Mouse (Mus musculus) embryonic facial prominence, embryonic 14.5 days (tissue): ENCODE data around the gene Loxl1. TPM values are rescaled to one million over a fixed set of nuclear protein-coding genes. Genes with fewer than 3 reads are reported as not detected.

Source experiments
- ATAC-seq: fragments of 200-750 bp; cut with Nextera tagmentation; 2 replicates; pipeline ENCODE4 v1.8.0; 2017; ENCODE audit warnings: low read depth, moderate number of reproducible peaks, moderate TSS enrichment
- DNase-seq: peaks from one replicate; pipeline ENCODE4 v3.0.0-alpha.2; 2015; ENCODE audit warnings: low spot score
- H3K27ac ChIP-seq: fragments of 300-500 bp; sonication (generic); replicated peaks from 2 replicates; pipeline ENCODE4 v1.5.1; 2014; ENCODE audit warnings: low read depth, mild to moderate bottlenecking, low read length, moderate library complexity
- H3K27me3 ChIP-seq: fragments of 300-500 bp; sonication (generic); replicated peaks from 2 replicates; pipeline ENCODE4 v1.6.1; 2014; ENCODE audit warnings: low read length; ENCODE audit not compliant: control insufficient read depth, insufficient read depth
- H3K36me3 ChIP-seq: fragments of 300-500 bp; sonication (generic); 2 replicates; pipeline ENCODE4 v1.6.1; 2014; ENCODE audit warnings: low read length, mixed read lengths; ENCODE audit not compliant: control insufficient read depth, insufficient read depth
- H3K4me1 ChIP-seq: fragments of 300-500 bp; sonication (generic); 2 replicates; pipeline ENCODE4 v1.6.1; 2014; ENCODE audit warnings: antibody characterized with exemption, low read length; ENCODE audit not compliant: control insufficient read depth, insufficient read depth
- H3K4me2 ChIP-seq: fragments of 300-500 bp; sonication (generic); 2 replicates; pipeline ENCODE4 v1.6.1; 2014; ENCODE audit warnings: low read depth, mild to moderate bottlenecking, low read length, moderate library complexity, mixed read lengths
- H3K4me3 ChIP-seq: fragments of 300-500 bp; sonication (generic); 2 replicates; pipeline ENCODE4 v1.5.1; 2014; ENCODE audit warnings: low read depth, mild to moderate bottlenecking, low read length
- H3K9ac ChIP-seq: fragments of 300-500 bp; sonication (generic); 2 replicates; pipeline ENCODE4 v1.6.1; 2014; ENCODE audit warnings: low read depth, mild to moderate bottlenecking, low read length, moderate library complexity, mixed read lengths
- H3K9me3 ChIP-seq: fragments of 300-500 bp; sonication (generic); 2 replicates; pipeline ENCODE4 v1.6.1; 2016; ENCODE audit warnings: low read length; ENCODE audit not compliant: control insufficient read depth
- WGBS: fragments of 180-500 bp; shearing (Covaris S2); extraction: QIAGEN DNeasy Blood & Tissue Kit; methylation state at CpG from one replicate; pipeline ENCODE4 v1.1.7; 2014; 5-methylcytosine and 5-hydroxymethylcytosine counted together
- polyA plus RNA-seq: library from polyadenylated mRNA; unstranded; fragments of >200 nt; fragmentation: Nextera tagmentation; extraction: Ambion mirVana; gene quantifications from 2 replicates; pipeline ENCODE4 v1.2.1, GENCODE M21; 2014

Loxl1 gene
- polyA plus RNA-seq, 1 experiment from 2014 or later, result 74.1 TPM

- ATAC-seq, result no peak
- 39% methylated on average over 8 of the region's 8 CpGs for WGBS
- Histone ChIP-seq H3K27me3 (no peaks in the 10 kb centered on the region), H3K9ac (no peak overlapping the region), H3K4me2 (no peak overlapping the region), H3K27ac (peak overlapping the region; percentile 13; the same call in 1 of the 2 replicates), H3K9me3 (no peaks in the 10 kb centered on the region), H3K4me1 (peaks cover 43% of the 10 kb centered on the region), H3K36me3 (no peaks in the 10 kb centered on the region), H3K4me3 (no peak overlapping the region)
- no peak for DNase-seq
Observed at GRCm38 (mm10) chr9:58303599-58304271, 9.3 kb downstream of the Loxl1 start.

DNA sequence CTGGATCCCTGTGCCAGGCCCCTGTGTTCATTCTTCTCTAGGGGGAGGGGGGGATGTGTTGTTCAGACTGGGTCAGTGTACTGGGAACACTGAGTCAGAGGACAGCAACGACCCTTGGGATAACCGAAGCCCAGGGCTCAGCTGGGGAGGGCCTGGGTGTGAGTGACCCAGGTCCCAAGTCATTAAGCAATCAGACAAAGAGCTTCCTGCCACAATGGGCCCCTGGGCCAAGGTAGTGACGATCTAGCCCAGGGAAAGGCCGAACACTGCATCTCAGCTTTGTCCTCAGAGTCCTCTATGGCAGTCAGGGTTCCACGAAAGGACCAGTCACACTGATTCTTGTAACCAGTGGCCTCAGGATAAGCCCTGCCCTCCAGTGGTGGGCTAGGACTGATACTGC lies 9.9 kb downstream of the Loxl1 start:
- H3K4me1 ChIP-seq, result peaks cover 37% of the 10 kb centered on the region
- WGBS, result 58% methylated on average over 5 of the region's 5 CpGs
- no peak for ATAC-seq

DNA sequence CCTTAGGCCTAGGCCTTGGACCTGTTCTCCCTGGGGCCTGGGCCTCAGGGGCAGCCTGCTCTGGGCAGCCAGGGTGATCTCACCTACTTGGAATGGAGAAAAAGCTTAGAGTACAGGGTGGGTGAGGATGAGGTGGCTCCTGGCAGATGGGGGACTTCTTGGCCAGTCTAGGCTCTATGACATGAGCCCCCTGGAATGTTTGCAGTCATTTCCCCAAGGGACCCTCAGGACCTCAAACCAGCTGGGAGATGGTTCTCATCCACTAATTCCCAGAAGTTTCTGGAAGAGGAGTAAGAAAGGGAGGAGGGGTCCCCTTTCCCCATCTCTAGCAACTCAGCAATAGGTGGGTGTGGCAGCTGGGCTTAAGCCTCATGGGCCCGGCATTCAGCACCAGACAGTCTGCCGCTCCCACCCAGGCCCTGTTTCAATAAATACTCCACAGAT lies 13.6 kb downstream of the Loxl1 start:
- Histone ChIP-seq H3K36me3 (0 out of 2 replicates have a peak, but pooled peaks cover 2% of the 10 kb centered on the region), H3K4me1 (peaks cover 16% of the 10 kb centered on the region), H3K4me2 (no peak overlapping the region), H3K27ac (no peak overlapping the region), H3K9ac (no peak overlapping the region), H3K4me3 (no peak overlapping the region), H3K9me3 (no peaks in the 10 kb centered on the region), H3K27me3 (no peaks in the 10 kb centered on the region)
- peak; percentile 55 for DNase-seq
- 33% methylated on average over 2 of the region's 2 CpGs for WGBS
- ATAC-seq, result no peak

More for the DNA sequence above, 9.9 kb downstream of the Loxl1 start:
- no peak overlapping the region for H3K4me2 ChIP-seq
- H3K9ac ChIP-seq, result no peak overlapping the region
- no peaks in the 10 kb centered on the region for H3K27me3 ChIP-seq
- no peaks in the 10 kb centered on the region for H3K36me3 ChIP-seq
- DNase-seq, result no peak
- H3K4me3 ChIP-seq, result no peak overlapping the region
- no peak overlapping the region for H3K27ac ChIP-seq
- no peaks in the 10 kb centered on the region for H3K9me3 ChIP-seq

DNA sequence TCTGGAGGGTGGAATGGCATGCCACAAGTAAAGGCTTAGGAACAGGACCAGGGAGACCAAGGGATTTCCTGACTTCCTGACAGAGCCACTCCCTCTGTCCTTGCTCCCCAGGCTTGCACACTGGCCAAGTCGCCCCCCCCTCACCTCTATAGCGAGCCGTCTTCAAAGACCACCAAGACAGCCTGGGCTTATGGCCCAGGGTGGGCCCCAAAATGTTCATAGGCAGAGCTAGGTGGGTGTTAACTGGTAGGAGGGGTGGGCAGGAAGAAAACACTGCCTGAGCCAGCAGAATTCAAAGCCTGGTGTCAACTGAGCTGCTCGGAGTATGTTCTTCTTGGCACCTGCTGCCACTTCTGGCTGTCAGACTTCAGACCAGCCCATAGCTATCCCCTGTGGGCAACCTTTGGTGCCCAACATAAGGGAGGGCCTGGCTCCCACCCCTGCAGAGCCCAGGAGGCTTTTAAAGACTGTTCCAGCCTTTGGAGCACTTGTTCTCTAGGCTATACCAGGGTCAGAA lies 15.0 kb downstream of the Loxl1 start:
- H3K9ac ChIP-seq, result no peak overlapping the region
- 0 out of 2 replicates have a peak, but pooled peaks cover 5% of the 10 kb centered on the region for H3K36me3 ChIP-seq
- WGBS, result 48% methylated on average over 4 of the region's 4 CpGs
- no peaks in the 10 kb centered on the region for H3K27me3 ChIP-seq
- no peak overlapping the region for H3K27ac ChIP-seq
- DNase-seq (no peak), ATAC-seq (no peak)
- H3K4me2 ChIP-seq, result no peak overlapping the region
- no peak overlapping the region for H3K4me3 ChIP-seq
- no peaks in the 10 kb centered on the region for H3K9me3 ChIP-seq
- peaks cover 12% of the 10 kb centered on the region for H3K4me1 ChIP-seq

DNA sequence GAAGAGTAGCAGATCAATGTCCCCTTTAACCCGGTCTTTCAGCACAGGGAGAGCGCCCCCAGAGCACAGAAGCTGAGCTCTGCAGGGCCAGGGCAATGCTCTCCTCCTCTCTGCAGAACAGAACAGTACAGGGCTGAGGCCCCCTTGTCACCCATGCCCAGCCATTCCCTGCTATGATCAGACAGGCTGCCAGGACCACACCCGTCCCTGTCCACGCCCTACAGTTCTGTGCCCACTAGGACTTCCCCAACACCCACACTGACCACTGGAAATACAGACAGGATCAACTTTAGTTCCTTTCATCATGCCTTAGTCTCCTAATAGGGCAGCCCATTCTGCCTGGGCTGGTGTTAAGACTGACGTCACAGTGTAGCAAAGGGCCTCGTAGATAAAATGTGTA lies 15.9 kb downstream of the Loxl1 start:
- Histone ChIP-seq H3K4me3 (no peak overlapping the region), H3K4me2 (no peak overlapping the region), H3K27me3 (no peaks in the 10 kb centered on the region), H3K9me3 (no peaks in the 10 kb centered on the region), H3K36me3 (peaks cover 12% of the 10 kb centered on the region; the same call in 1 of the 2 replicates), H3K27ac (no peak overlapping the region), H3K4me1 (peaks cover 12% of the 10 kb centered on the region), H3K9ac (no peak overlapping the region)
- DNase-seq, result no peak
- ATAC-seq, result no peak
- whole genome bisulfite sequencing, result 91% methylated on average over 6 of the region's 6 CpGs

GRCm38 (mm10) chr9:58295766-58296361 lies 17.1 kb downstream of the Loxl1 start:
- Histone ChIP-seq H3K4me3 (no peak overlapping the region), H3K4me2 (no peak overlapping the region), H3K9ac (no peak overlapping the region), H3K27ac (peak overlapping the region; percentile 65), H3K36me3 (peaks cover 14% of the 10 kb centered on the region; the same call in 1 of the 2 replicates), H3K4me1 (peaks cover 12% of the 10 kb centered on the region), H3K9me3 (no peaks in the 10 kb centered on the region), H3K27me3 (no peaks in the 10 kb centered on the region)
- DNase-seq, result peak; percentile 74
- ATAC-seq, result peak; percentile 69
- 23% methylated on average over 9 of the region's 9 CpGs for WGBS

DNA sequence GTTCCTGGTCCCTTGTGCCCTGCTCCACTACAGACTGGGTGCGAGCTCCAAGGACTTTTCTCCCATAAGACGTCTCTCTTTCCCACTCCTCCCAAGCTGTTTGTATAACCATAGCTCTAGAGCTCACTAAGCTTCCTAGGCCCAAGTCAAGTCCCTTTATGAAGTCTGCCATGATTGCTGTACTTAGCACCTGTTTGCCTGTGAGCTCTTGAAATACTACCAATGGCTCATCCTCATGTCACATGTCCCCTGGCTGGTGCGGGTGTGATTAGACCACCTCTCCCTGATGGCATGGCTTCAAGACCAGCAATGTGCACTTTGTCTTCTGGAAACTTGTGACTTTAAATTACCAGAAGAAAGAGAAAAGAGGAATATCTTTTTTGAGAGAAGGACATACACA lies 17.6 kb downstream of the Loxl1 start:
- ATAC-seq (no peak), DNase-seq (no peak)
- Histone ChIP-seq H3K9me3 (no peaks in the 10 kb centered on the region), H3K27me3 (no peaks in the 10 kb centered on the region), H3K9ac (no peak overlapping the region), H3K36me3 (peaks cover 19% of the 10 kb centered on the region; the same call in 1 of the 2 replicates), H3K4me2 (no peak overlapping the region), H3K4me3 (no peak overlapping the region), H3K4me1 (peaks cover 12% of the 10 kb centered on the region), H3K27ac (no peak overlapping the region; the same call in 1 of the 2 replicates)
- 78% methylated on average over 3 of the region's 3 CpGs for WGBS

DNA sequence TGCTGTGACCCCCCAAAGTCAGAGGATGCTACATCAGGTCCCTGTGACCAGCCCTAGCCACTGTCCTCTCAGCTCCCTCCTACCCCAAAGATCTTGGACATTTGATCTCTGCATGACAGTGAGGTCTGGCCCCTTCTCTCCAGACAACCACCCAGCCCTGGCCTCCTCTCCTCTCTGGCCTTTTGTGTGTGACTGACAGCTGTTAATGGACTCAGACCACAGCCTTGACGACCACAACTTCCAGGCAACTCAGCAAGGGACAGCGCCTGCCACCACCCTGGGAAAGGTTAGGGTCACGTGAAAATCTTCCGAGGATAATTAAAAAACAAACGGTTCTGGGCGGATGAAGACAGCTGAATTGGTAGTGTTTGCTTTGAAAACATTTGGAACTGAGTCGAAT lies 18.5 kb downstream of the Loxl1 start:
- H3K4me2 ChIP-seq, result no peak overlapping the region
- ATAC-seq (no peak), DNase-seq (no peak)
- H3K27ac ChIP-seq, result no peak overlapping the region
- no peaks in the 10 kb centered on the region for H3K27me3 ChIP-seq
- no peak overlapping the region for H3K4me3 ChIP-seq
- WGBS, result 34% methylated on average over 7 of the region's 7 CpGs
- H3K9ac ChIP-seq, result no peak overlapping the region
- H3K4me1 ChIP-seq, result peaks cover 12% of the 10 kb centered on the region
- peaks cover 27% of the 10 kb centered on the region; the same call in 1 of the 2 replicates for H3K36me3 ChIP-seq
- no peaks in the 10 kb centered on the region for H3K9me3 ChIP-seq
